In genomic region chr13:46907861-46908260, GRCm38 (mm10) we compare ENCODE assay signal across 11 mouse cellular contexts. TPM values are rescaled to one million over a fixed set of nuclear protein-coding genes. Genes with fewer than 3 reads are reported as not detected.
DNase-seq lines count a peak whose midpoint lies in the region; ATAC-seq lines count a peak whose summit lies in the region.
"Had no signal": no experiment of that assay in that cellular context is flagged by ENCODE, and none has a peak within 500 bp of the region (broad histone marks: within the 10 kb centered on the region; RNA-seq: fewer than 3 reads in every experiment).

No protein-coding gene starts in this region.

- H3K4me2 ChIP-seq in neural tube, embryonic 11.5 days (ENCODE audit: low read depth) = no peak overlapping the region
- no peak overlapping the region for H3K4me2 ChIP-seq in neural tube, embryonic 15.5 days
- H3K4me2 ChIP-seq: liver, embryonic 12.5 days had no signal

- H3K4me3 ChIP-seq in neural tube, embryonic 11.5 days (ENCODE audit: low read depth, low read length) = no peak overlapping the region
- no peak overlapping the region for H3K4me3 ChIP-seq in neural tube, embryonic 15.5 days (replicated peaks)
- H3K4me3 ChIP-seq in brown adipose tissue, adult 24 weeks (ENCODE audit: insufficient read depth, low read depth, low read length) = no peak overlapping the region
- H3K4me3 ChIP-seq: liver, embryonic 12.5 days had no signal

- H3K9me3 ChIP-seq in neural tube, embryonic 11.5 days (ENCODE audit: control insufficient read depth, low read length) = no peaks in the 10 kb centered on the region
- H3K9me3 ChIP-seq in neural tube, embryonic 15.5 days (replicated peaks) = no peaks in the 10 kb centered on the region
- H3K9me3 ChIP-seq: liver, embryonic 12.5 days had no signal

- no peaks in the 10 kb centered on the region for H3K27me3 ChIP-seq in neural tube, embryonic 11.5 days (ENCODE audit: control insufficient read depth, insufficient read depth, low read length)
- no peaks in the 10 kb centered on the region for H3K27me3 ChIP-seq in neural tube, embryonic 15.5 days (replicated peaks)
- H3K27me3 ChIP-seq: liver, embryonic 12.5 days had no signal

- WGBS in neural tube, embryonic 11.5 days = 63% methylated on average over 10 of the region's 10 CpGs
- 29% methylated on average over 10 of the region's 10 CpGs for WGBS in neural tube, embryonic 15.5 days

- DNase-seq in heart, adult 11 months = peak; percentile 94
- DNase-seq in heart, postnatal 25 days (ENCODE audit: low spot score) = no peak
- peak; percentile 54 for DNase-seq in neural tube, embryonic 11.5 days (ENCODE audit: low spot score)
- peak; percentile 59 for DNase-seq in lung, postnatal 10 days
- DNase-seq in layer of hippocampus, adult 9-10 months (ENCODE audit: low spot score) = no peak
- DNase-seq in left cerebral cortex, postnatal 10 days (ENCODE audit: extremely low spot score in 1 of 2, low spot score in 2 of 2) = no peak
- DNase-seq: kidney, postnatal 25 days; thymus, postnatal 36 days had no signal

- no peak overlapping the region for H3K27ac ChIP-seq in neural tube, embryonic 11.5 days (ENCODE audit: low read depth, low read length)
- no peak overlapping the region for H3K27ac ChIP-seq in neural tube, embryonic 15.5 days (replicated peaks)
- 0 out of 2 replicates have a peak overlapping the region, but pooled peaks have one; percentile 14 for H3K27ac ChIP-seq in brown adipose tissue, adult 24 weeks (replicated peaks; ENCODE audit: low read depth, low read length)
- H3K27ac ChIP-seq: liver, embryonic 12.5 days had no signal

- no peak overlapping the region for H3K9ac ChIP-seq in neural tube, embryonic 11.5 days (ENCODE audit: low read length)
- H3K9ac ChIP-seq in neural tube, embryonic 15.5 days (replicated peaks) = no peak overlapping the region
- H3K9ac ChIP-seq: liver, embryonic 12.5 days had no signal

- H3K4me1 ChIP-seq in neural tube, embryonic 11.5 days (ENCODE audit: control insufficient read depth, insufficient read depth, low read length) = peaks cover 17% of the 10 kb centered on the region; the same call in 1 of the 2 replicates
- H3K4me1 ChIP-seq in neural tube, embryonic 15.5 days = peaks cover 36% of the 10 kb centered on the region
- H3K4me1 ChIP-seq in brown adipose tissue, adult 24 weeks (ENCODE audit: control insufficient read depth, insufficient read depth, insufficient read length, low read length) = peaks cover 23% of the 10 kb centered on the region

- intact Hi-C loops in heart, postnatal 25 days (cut with DNase I) = no loop called here
- intact Hi-C loops in left cerebral cortex, postnatal 10 days (cut with DNase I) = no loop called here

- no peak for ATAC-seq in neural tube, embryonic 11.5 days (ENCODE audit: insufficient read depth, low FRiP score, low TSS enrichment)
- no peak for ATAC-seq in neural tube, embryonic 15.5 days (ENCODE audit: low FRiP score)
- ATAC-seq: liver, embryonic 12.5 days had no signal

- no peaks in the 10 kb centered on the region for H3K36me3 ChIP-seq in neural tube, embryonic 11.5 days (ENCODE audit: control insufficient read depth, insufficient read depth, low read length)
- no peaks in the 10 kb centered on the region for H3K36me3 ChIP-seq in neural tube, embryonic 15.5 days

RNA-seq across cellular contexts. Expression of gene Kif13a, which starts 21.8 kb away (rescaled TPM):
- total RNA-seq in heart, postnatal 25 days (2021) = 100 to 1,000 TPM; 109 to 118 TPM
- 20.6 and 23.0 TPM in 2 replicates for polyA plus RNA-seq in neural tube, embryonic 11.5 days (2014; fragmentation: Nextera tagmentation; extraction: Ambion mirVana)
- polyA plus RNA-seq in neural tube, embryonic 15.5 days (2015; fragmentation: Nextera tagmentation; extraction: Ambion mirVana) = 10.2 and 10.4 TPM in 2 replicates
- 8.9 and 15.1 TPM in 2 replicates for polyA plus RNA-seq in brown adipose tissue, adult 24 weeks (2012; ENCODE audit: insufficient read depth, insufficient read length, missing spikeins)
- total RNA-seq in left cerebral cortex, postnatal 10 days (2021) = 10 to 100 TPM; 29.3 to 33.4 TPM

Comparison
In these comparisons a context has a peak if more than half of its experiments do, and no peak if none do; other contexts are left out.
1. DNase-seq: peak in heart, adult 11 months (single experiment), neural tube, embryonic 11.5 days (single experiment) and lung, postnatal 10 days (single experiment); none in heart, postnatal 25 days (single experiment), layer of hippocampus, adult 9-10 months (single experiment) and left cerebral cortex, postnatal 10 days (0 of 2).